Mouse (Mus musculus) cerebellum, adult 2 months (tissue): ENCODE data around the gene Flii. TPM values are rescaled to one million over a fixed set of nuclear protein-coding genes. Genes with fewer than 3 reads are reported as not detected.
A peak's percentile ranks its signal among the peaks of the same experiment; 100 is the strongest.

Experiments used
- DNase-seq, 2 experiments: peaks; one replicate each; pipeline ENCODE4 v3.0.0; 2021
- H3K27ac ChIP-seq: fragments of 200-500 bp; 2 replicates; pipeline ENCODE4 v1.5.1; 2012; ENCODE audit warnings: low read length, control low read depth, inconsistent platforms; ENCODE audit not compliant: insufficient read depth
- H3K27me3 ChIP-seq: fragments of 200-500 bp; 2 replicates; pipeline ENCODE4 v1.6.1; 2012; ENCODE audit warnings: inconsistent platforms, mild to moderate bottlenecking, low read length, moderate library complexity; ENCODE audit not compliant: control insufficient read depth, insufficient read depth
- H3K4me1 ChIP-seq: fragments of 200-500 bp; 2 replicates; pipeline ENCODE4 v1.6.1; 2011; ENCODE audit warnings: low read length; ENCODE audit not compliant: control insufficient read depth, insufficient read depth
- H3K4me3 ChIP-seq: fragments of 200-500 bp; replicated peaks from 2 replicates; pipeline ENCODE3; 2011; ENCODE audit warnings: mild to moderate bottlenecking, low read depth, low read length, control low read depth; ENCODE audit not compliant: insufficient read depth
- CTCF ChIP-seq: fragments of 200-500 bp; IDR thresholded peaks from 2 replicates; pipeline ENCODE4 v1.5.1; 2011; ENCODE audit warnings: low read depth, mild to moderate bottlenecking, control low read depth, low read length, moderate library complexity, borderline replicate concordance; ENCODE audit not compliant: insufficient read depth
- POLR2A ChIP-seq: fragments of 200-500 bp; IDR thresholded peaks from 2 replicates; pipeline ENCODE4 v1.6.1; 2011; ENCODE audit warnings: low read length, control low read depth, borderline replicate concordance; ENCODE audit not compliant: insufficient read depth
- WGBS: fragments of 180-500 bp; shearing (Covaris S2); methylation state at CpG from one replicate; pipeline ENCODE4 v1.1.7; 2018; 5-methylcytosine and 5-hydroxymethylcytosine counted together
- polyA plus RNA-seq: library from polyadenylated mRNA; depleted of rRNA; stranded (reverse); fragments of >200 nt; gene quantifications from 2 replicates; pipeline ENCODE4 v1.2.3, GENCODE M21; 2012; rRNA removed

Gene Flii
- polyA plus RNA-seq: 160 and 177 TPM in 2 replicates

DNA sequence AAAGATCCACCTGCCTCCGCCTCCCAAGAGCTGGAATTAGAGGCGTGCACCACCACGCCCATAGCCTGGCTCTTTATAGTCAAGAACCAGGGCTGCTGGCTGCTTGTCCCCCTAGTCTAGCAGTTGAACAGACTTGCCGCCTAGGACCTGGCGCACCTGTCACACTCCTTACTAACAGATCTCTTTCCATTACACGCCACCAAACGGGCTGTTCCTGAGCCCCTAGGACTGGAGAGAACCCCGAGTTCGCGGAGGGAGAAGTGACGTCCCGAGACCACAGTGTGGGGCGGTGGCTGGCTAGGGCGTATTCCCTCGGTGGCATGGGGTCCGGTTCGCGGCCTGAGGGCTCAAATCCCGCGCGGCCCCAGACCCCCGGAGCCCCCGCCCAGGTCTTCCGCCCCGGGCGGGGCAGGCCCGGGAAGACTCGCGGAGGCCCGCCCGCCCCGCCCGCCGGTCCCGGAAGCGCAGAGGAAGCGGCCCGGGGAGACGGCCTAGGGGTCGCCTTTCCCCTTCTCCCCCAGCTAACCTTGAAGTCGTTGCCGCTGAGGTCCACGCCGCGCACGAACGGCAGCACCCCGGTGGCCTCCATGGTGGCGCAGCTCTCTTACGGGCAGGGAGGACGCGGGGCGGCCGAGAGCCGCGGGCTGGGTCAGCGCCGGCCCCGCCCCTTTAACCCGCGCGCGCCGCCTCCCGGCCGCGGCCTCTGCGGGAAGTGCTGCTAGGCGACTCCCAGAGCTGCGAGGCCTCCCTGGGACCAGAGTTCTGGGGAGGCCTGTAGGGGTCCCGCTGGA, at the start of gene Flii:
Gene Flii (minus strand): TSS at position 663 of the 791 bp plus-strand sequence.
- Histone ChIP-seq H3K4me1 (peaks cover 4% of the 10 kb centered on the region), H3K27me3 (no peaks in the 10 kb centered on the region), H3K27ac (peak within 1 kb of the TSS; percentile 61), H3K4me3 (peak within 1 kb of the TSS; percentile 71)
- peak; percentile 82 to 83 for DNase-seq
- under 1% methylated on average over 69 of the region's 71 CpGs for WGBS
- TF ChIP-seq POLR2A: peak; percentile 61
- TF ChIP-seq CTCF: peak; percentile 30; the same call in 1 of the 2 replicates

DNA sequence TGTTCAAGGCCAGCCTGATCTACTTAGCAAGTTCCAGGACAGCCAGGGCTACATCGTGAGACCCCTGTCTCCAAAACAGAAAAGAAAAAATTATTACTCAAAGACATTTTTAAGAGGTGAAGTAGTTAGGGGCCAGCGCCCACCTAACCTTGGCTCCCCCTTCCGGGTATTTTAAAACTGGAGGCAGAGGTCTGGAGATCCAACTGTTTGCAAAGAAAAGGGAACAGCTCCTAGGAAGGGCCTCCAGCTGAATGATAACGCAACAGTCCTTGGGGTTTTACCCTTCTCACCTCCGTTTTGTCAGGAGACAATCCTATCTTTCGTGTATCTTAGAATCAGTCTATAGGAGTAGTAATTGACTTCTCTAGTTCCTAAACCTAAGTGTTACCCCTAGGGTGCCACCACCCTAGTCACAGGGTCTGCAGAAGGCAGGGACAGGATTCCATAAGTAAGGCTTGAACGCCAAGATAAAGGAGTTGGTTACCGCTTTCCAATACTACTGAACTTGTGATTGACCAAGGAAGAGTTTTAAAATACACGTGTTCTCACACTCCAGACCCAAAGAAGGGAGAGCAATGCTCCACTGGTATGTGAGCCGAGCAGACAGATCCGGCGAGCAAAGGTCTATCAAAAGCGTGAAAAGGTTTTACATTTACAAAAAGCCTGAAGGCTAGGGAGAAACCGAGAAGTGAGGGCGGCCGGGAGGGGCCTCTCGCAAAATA, 49.2 kb upstream of the Flii start:
- peak overlapping the region; percentile 83 for H3K4me3 ChIP-seq
- WGBS: 4% methylated on average over 17 of the region's 17 CpGs
- no peak for DNase-seq
- H3K27me3 ChIP-seq: no peaks in the 10 kb centered on the region
- H3K4me1 ChIP-seq: peaks cover 16% of the 10 kb centered on the region
- H3K27ac ChIP-seq: no peak overlapping the region
- no peak for TF ChIP-seq CTCF
- no peak for TF ChIP-seq POLR2A

DNA sequence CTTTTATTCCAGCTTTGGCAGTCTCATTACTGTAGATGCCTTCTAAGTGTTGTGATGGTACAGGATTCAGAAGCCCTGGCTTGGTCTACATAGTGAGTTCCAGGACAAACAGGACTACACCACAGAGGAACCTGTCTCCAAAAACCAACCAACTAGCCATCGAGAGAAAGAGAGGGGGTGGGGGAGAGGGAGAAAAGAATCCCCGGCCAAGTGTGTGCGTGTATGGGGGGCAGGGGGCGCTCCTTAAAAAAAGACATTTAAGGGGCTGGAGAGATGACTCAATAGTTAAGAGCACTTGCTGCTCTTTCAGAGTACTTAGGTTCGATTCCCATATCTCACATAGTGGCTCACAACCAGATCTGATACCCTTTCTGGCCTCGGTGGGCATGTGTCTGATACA, 48.5 kb upstream of the Flii start:
- Histone ChIP-seq H3K27ac (no peak overlapping the region), H3K27me3 (no peaks in the 10 kb centered on the region), H3K4me1 (peaks cover 13% of the 10 kb centered on the region), H3K4me3 (no peak overlapping the region)
- TF ChIP-seq CTCF: no peak
- WGBS: 50% methylated on average over 6 of the region's 6 CpGs
- no peak for DNase-seq

DNA sequence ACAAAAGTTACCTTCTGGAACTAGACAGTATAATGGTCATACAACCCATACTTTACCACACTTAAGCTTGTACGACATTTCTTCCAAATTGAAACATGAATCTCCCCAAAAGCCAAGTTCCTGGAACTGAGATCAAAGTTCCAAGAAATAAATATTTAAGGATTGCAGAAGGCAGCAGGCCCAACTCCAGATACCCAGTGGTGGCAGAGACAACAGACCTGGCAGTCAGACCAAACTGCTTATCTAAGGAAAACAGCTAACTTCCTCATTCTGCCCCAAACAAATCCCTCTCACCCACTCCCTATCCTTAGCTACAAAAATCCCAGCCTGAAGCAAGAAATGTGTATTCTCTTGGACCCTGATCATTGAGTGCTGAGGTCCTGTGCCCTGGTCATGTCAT, 47.8 kb upstream of the Flii start:
- TF ChIP-seq POLR2A (no peak), CTCF (no peak)
- no peak for DNase-seq
- 82% methylated on average over 1 of the region's 1 CpGs for WGBS
- no peak overlapping the region for H3K4me3 ChIP-seq
- peaks cover 10% of the 10 kb centered on the region for H3K4me1 ChIP-seq
- H3K27me3 ChIP-seq: no peaks in the 10 kb centered on the region
- no peak overlapping the region for H3K27ac ChIP-seq

DNA sequence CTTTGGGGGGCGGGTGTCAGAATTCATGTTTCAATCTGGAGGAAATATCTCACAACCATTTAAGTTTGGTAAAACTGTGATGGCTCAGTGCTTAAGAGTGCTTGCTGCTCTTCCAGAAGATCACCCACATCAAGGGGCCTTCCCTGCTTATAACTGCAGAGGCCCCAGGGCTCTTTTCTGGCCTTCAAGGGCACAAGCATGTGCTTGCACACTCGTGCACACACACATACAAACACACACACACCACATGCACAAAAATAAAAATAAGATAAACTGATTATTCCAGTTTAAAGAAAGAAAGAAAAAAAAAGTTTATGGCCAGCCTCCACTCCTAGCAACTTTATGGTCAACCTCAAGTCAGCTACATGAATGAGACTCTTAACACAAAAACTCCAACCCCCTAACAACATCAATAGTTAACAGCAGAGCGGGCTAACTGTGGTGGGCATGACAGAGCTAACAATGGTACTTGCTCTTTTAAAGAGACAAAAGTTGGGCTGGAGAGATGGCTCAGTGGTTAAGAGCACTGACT, 47.2 kb upstream of the Flii start:
- no peak for TF ChIP-seq POLR2A
- TF ChIP-seq CTCF: no peak
- WGBS: 88% methylated on average over 3 of the region's 3 CpGs
- Histone ChIP-seq H3K4me3 (no peak overlapping the region), H3K27me3 (no peaks in the 10 kb centered on the region), H3K27ac (no peak overlapping the region), H3K4me1 (peaks cover 4% of the 10 kb centered on the region; the same call in 1 of the 2 replicates)
- no peak for DNase-seq

DNA sequence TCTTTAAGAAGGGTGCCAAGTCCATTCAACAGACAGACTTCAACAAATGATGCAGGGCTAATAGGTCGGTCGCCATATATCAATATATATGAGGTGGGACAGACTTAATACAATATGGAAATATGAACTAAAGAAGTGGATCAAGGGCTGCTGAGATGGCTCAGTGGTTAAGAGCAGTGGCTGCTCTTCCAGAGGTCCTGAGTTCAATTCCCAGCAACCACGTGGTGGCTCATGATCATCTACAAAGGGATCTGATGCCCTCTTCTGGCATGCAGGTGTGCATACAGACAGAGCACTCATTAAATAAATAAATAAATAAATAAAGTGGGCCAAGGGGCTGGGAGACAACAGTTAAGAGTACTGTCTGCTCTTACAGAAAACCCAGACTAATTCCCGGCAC, 45.1 kb upstream of the Flii start:
- Histone ChIP-seq H3K4me1 (no peaks in the 10 kb centered on the region; the same call in 1 of the 2 replicates), H3K4me3 (no peak overlapping the region), H3K27me3 (no peaks in the 10 kb centered on the region), H3K27ac (no peak overlapping the region)
- DNase-seq: no peak
- no peak for TF ChIP-seq POLR2A
- TF ChIP-seq CTCF: no peak
- 81% methylated on average over 4 of the region's 4 CpGs for WGBS

DNA sequence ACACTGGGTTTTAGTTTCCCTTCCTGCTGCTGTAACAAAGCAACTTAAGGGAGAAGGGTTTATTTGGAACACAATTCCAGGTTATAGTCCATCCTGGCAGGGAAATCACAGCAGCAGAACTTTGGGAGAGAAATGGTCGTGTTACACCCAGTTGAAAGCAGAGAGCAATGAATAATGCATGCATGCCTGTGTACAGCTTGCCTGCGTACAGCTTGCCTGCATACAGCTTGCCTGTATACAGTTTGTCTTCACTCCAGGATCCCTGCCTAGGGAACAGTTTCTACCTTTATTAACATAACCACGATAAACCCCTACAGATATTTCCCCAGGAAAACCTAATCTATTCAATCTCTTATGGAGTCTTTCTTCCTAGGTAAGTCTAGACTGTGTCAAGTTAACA, 43.7 kb upstream of the Flii start:
- TF ChIP-seq POLR2A: no peak
- TF ChIP-seq CTCF: no peak
- Histone ChIP-seq H3K27me3 (no peaks in the 10 kb centered on the region), H3K4me3 (no peak overlapping the region), H3K4me1 (no peaks in the 10 kb centered on the region), H3K27ac (no peak overlapping the region)
- 81% methylated on average over 3 of the region's 3 CpGs for WGBS
- no peak for DNase-seq
